Mouse (Mus musculus) heart, embryonic 16.5 days (tissue): ENCODE data around the gene Eif4a3. TPM values are rescaled to one million over a fixed set of nuclear protein-coding genes. Genes with fewer than 3 reads are reported as not detected.
"Not testable (repeated sequence)": the region's sequence is repeated elsewhere in the genome, so short reads cannot be mapped to it uniquely, and the experiment has no call there.

Experiments used
- ATAC-seq: fragments of 200-750 bp; cut with Nextera tagmentation; replicated peaks from 2 replicates; pipeline ENCODE4 v1.8.0; 2017; ENCODE audit warnings: moderate number of reproducible peaks; ENCODE audit not compliant: insufficient read depth, low FRiP score; ENCODE audit errors: extremely low read depth
- H3K27ac ChIP-seq: fragments of 300-500 bp; sonication (generic); 2 replicates; pipeline ENCODE4 v1.5.1; 2014; ENCODE audit warnings: mild to moderate bottlenecking, low read length, control low read depth, moderate library complexity
- H3K27me3 ChIP-seq: fragments of 300-500 bp; sonication (generic); 2 replicates; pipeline ENCODE4 v1.6.1; 2014; ENCODE audit warnings: low read length, mixed read lengths; ENCODE audit not compliant: control insufficient read depth, insufficient read depth
- H3K36me3 ChIP-seq: fragments of 300-500 bp; sonication (generic); 2 replicates; pipeline ENCODE4 v1.6.1; 2014; ENCODE audit not compliant: control insufficient read depth, insufficient read depth
- H3K4me1 ChIP-seq: fragments of 300-500 bp; sonication (generic); 2 replicates; pipeline ENCODE4 v1.6.1; 2014; ENCODE audit warnings: low read length, mixed read lengths; ENCODE audit not compliant: control insufficient read depth, insufficient read depth
- H3K4me2 ChIP-seq: fragments of 300-500 bp; sonication (generic); 2 replicates; pipeline ENCODE4 v1.6.1; 2014; ENCODE audit warnings: low read depth, mild to moderate bottlenecking, control low read depth, low read length
- H3K4me3 ChIP-seq: fragments of 300-500 bp; sonication (generic); 2 replicates; pipeline ENCODE4 v1.5.1; 2014; ENCODE audit warnings: mild to moderate bottlenecking, control low read depth, low read length
- H3K9ac ChIP-seq: fragments of 300-500 bp; sonication (generic); 2 replicates; pipeline ENCODE4 v1.6.1; 2014; ENCODE audit warnings: low read length, control low read depth
- H3K9me3 ChIP-seq: fragments of 300-500 bp; sonication (generic); replicated peaks from 2 replicates; pipeline ENCODE4 v1.6.1; 2016; ENCODE audit warnings: low read length; ENCODE audit not compliant: control insufficient read depth
- WGBS: fragments of 180-500 bp; shearing (Covaris S2); extraction: QIAGEN DNeasy Blood & Tissue Kit; methylation state at CpG from one replicate; pipeline ENCODE4 v1.1.7; 2014; 5-methylcytosine and 5-hydroxymethylcytosine counted together
- polyA plus RNA-seq: library from polyadenylated mRNA; unstranded; fragments of >200 nt; fragmentation: Nextera tagmentation; extraction: Ambion mirVana; gene quantifications from 2 replicates; pipeline ENCODE4 v1.2.1, GENCODE M21; 2015

The Eif4a3 gene
- polyA plus RNA-seq, 1 experiment from 2014 or later = 248 TPM

GRCm38 (mm10) chr11:119281030-119281429, 18.9 kb downstream of the Eif4a3 start:
- no peak for ATAC-seq
- Histone ChIP-seq H3K4me3 (no peak overlapping the region), H3K27me3 (no peaks in the 10 kb centered on the region), H3K4me2 (no peak overlapping the region), H3K9ac (no peak overlapping the region), H3K36me3 (peaks cover 16% of the 10 kb centered on the region), H3K27ac (no peak overlapping the region), H3K4me1 (peaks cover 3% of the 10 kb centered on the region; the same call in 1 of the 2 replicates), H3K9me3 (no peaks in the 10 kb centered on the region)
- WGBS = 85% methylated on average over 15 of the region's 15 CpGs

DNA sequence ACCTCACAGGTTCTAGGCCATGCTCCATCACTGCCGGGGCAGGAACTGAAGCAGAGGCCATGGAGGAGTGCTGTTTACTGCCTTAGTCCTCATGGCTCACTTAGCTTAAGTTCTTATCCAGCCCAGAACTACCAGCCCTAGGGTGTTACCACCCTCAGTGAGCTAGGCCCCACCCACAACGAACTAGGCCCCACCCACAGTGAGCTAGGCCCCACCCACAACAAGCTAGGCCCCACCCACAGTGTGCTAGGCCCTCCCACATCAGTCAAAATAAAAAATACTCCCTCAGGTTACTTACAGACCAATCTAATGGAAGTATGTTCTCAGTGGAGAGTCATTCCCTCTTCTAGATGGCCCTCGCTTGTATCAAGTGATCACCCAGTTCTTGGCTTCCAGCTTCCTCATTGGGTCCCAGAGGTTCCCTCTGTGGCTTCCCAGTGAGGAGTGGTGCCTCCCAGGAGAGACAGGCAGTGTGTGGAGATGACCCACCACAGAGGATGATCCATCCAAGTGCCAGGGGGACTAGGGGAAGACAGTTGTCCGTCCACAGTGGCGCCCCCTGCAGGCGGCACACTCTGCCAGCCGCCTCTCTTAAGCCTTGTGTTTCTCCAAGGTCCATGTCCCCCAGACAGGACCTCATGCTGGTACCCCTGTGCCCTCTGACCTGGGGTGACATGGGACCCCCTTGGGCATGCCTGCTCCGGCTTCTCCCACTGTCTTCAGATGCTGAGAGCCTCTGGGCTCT, 26.5 kb downstream of the Eif4a3 start:
- H3K9ac ChIP-seq = no peak overlapping the region
- 85% methylated on average over 8 of the region's 8 CpGs for WGBS
- no peak overlapping the region for H3K4me2 ChIP-seq
- H3K36me3 ChIP-seq = peaks cover 41% of the 10 kb centered on the region
- 0 out of 2 replicates have a peak, but pooled peaks cover 1% of the 10 kb centered on the region for H3K4me1 ChIP-seq
- no peak overlapping the region for H3K27ac ChIP-seq
- no peak overlapping the region for H3K4me3 ChIP-seq
- no peaks in the 10 kb centered on the region for H3K27me3 ChIP-seq
- no peak for ATAC-seq
- no peaks in the 10 kb centered on the region for H3K9me3 ChIP-seq

DNA sequence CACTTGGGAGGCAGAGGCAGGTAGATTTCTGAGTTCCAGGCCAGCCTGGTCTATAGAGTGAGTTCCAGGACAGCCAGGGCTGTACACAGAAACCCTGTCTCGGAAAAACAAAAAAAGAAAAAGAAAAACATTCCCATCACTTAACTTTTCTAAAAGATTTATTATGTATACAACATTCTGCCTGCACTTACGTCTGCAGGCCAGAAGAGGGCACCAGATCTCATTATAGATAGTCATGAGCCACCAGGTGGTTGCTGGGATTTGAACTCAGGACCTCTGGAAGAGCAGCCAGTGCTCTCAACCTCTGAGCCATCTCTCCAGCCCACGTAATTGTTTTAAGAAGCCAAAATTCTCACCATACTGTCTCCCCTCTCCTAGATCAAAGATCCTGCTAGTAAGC, 27.4 kb downstream of the Eif4a3 start:
- H3K36me3 ChIP-seq = peaks cover 41% of the 10 kb centered on the region
- not testable (repeated sequence) for H3K4me2 ChIP-seq, H3K27ac ChIP-seq, H3K9me3 ChIP-seq, H3K9ac ChIP-seq, H3K27me3 ChIP-seq, H3K4me1 ChIP-seq, H3K4me3 ChIP-seq, ATAC-seq
- 76% methylated on average over 3 of the region's 3 CpGs for WGBS

GRCm38 (mm10) chr11:119268557-119269195, 31.2 kb downstream of the Eif4a3 start:
- H3K27ac ChIP-seq = no peak overlapping the region
- H3K9me3 ChIP-seq = no peaks in the 10 kb centered on the region

DNA sequence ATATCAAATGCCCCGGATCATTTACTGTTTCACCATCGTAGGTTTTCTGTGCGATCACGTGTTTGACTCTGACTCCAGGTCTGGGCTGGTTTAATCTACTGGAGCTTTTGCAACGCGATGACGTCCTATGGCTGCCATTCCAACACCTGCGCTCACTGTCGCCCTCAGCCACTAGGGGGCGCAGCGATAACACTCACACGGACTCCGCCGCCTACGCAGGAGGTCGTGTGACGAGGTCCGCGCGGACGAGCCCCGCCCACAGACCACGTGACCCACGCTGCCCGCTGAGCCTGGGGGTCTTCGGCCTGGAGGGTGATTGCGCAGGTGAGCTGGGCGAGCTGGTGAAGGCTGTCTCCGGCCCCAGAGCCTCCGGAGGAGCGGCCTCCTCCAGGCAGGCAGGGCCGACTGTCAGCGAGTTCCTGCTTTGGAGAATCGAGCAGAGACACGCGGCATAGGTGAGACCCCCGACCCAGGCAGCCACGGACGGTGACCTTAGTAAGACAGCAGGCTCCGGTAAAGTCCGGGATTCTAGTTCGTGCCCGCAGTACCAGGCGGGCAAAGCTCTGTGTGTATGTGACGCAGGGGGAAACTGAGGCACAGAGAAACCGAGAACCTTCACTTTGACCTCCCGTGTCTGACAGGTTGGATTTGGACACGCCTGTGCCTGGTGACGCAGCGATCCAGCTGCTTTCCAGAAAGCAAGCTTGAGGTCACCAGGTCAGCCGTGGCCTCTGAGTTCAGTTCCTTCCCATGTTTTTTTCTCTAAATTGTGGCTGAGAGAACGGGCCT, 31.9 kb downstream of the Eif4a3 start, which contains the start of gene Gaa:
TSS of gene Gaa (plus strand) at position 120 of the 789 bp plus-strand sequence.
- peak; percentile 83 for ATAC-seq
- Histone ChIP-seq H3K27ac (peak within 1 kb of the TSS; percentile 11; the same call in 1 of the 2 replicates), H3K4me1 (peaks cover 6% of the 10 kb centered on the region; the same call in 1 of the 2 replicates), H3K27me3 (no peaks in the 10 kb centered on the region), H3K4me3 (peak within 1 kb of the TSS; percentile 65), H3K9me3 (no peaks in the 10 kb centered on the region), H3K9ac (peak within 1 kb of the TSS; percentile 82), H3K36me3 (peaks cover 7% of the 10 kb centered on the region), H3K4me2 (peak within 1 kb of the TSS; percentile 87)
- 3% methylated on average over 52 of the region's 52 CpGs for WGBS

More at GRCm38 (mm10) chr11:119268557-119269195, 31.2 kb downstream of the Eif4a3 start:
- H3K9ac ChIP-seq = peak overlapping the region; percentile 82
- H3K4me2 ChIP-seq = peak overlapping the region; percentile 87
- peaks cover 14% of the 10 kb centered on the region for H3K36me3 ChIP-seq
- 84% methylated on average over 16 of the region's 16 CpGs for WGBS
- no peak for ATAC-seq
- no peaks in the 10 kb centered on the region for H3K27me3 ChIP-seq
- peaks cover 6% of the 10 kb centered on the region; the same call in 1 of the 2 replicates for H3K4me1 ChIP-seq
- peak overlapping the region; percentile 65 for H3K4me3 ChIP-seq

GRCm38 (mm10) chr11:119267241-119267674, 32.6 kb downstream of the Eif4a3 start:
- no peak overlapping the region for H3K27ac ChIP-seq
- ATAC-seq = no peak
- 0 out of 2 replicates have a peak, but pooled peaks cover 4% of the 10 kb centered on the region for H3K36me3 ChIP-seq
- H3K4me1 ChIP-seq = peaks cover 6% of the 10 kb centered on the region; the same call in 1 of the 2 replicates
- 45% methylated on average over 6 of the region's 6 CpGs for WGBS
- H3K9me3 ChIP-seq = no peaks in the 10 kb centered on the region
- no peak overlapping the region; the same call in 1 of the 2 replicates for H3K9ac ChIP-seq
- H3K4me2 ChIP-seq = peak overlapping the region; percentile 87
- no peaks in the 10 kb centered on the region for H3K27me3 ChIP-seq
- H3K4me3 ChIP-seq = peak overlapping the region; percentile 65; the same call in 1 of the 2 replicates

DNA sequence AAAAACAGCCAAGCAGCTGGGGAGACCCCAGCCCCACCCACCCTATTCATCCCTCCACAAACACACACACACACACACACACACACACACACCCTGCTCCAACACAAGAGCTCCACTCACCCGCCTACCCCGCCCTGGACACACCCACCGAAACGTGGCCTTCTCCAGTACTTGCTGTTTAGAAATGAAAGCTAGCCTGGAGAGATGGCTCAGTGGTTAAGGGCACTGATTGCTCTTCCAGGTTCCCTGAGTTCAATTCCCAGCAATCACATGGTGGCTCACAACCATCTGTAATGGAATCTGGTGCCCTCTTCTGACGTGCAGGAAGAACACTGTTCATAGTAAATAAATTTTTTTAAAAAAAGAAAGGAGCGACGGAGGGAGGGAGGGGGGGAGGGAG, 34.1 kb downstream of the Eif4a3 start:
- Histone ChIP-seq H3K4me2 (no peak overlapping the region), H3K27ac (no peak overlapping the region), H3K4me3 (no peak overlapping the region), H3K9ac (no peak overlapping the region), H3K9me3 (no peaks in the 10 kb centered on the region), H3K27me3 (no peaks in the 10 kb centered on the region), H3K36me3 (0 out of 2 replicates have a peak, but pooled peaks cover 3% of the 10 kb centered on the region), H3K4me1 (peaks cover 6% of the 10 kb centered on the region; the same call in 1 of the 2 replicates)
- ATAC-seq = no peak
- 80% methylated on average over 7 of the region's 7 CpGs for WGBS

GRCm38 (mm10) chr11:119264413-119264812, 35.5 kb downstream of the Eif4a3 start:
- 88% methylated on average over 13 of the region's 13 CpGs for WGBS
- Histone ChIP-seq H3K9me3 (no peaks in the 10 kb centered on the region), H3K9ac (no peak overlapping the region), H3K36me3 (no peaks in the 10 kb centered on the region), H3K4me3 (no peak overlapping the region), H3K4me1 (peaks cover 6% of the 10 kb centered on the region; the same call in 1 of the 2 replicates), H3K27ac (no peak overlapping the region), H3K4me2 (no peak overlapping the region), H3K27me3 (no peaks in the 10 kb centered on the region)
- no peak for ATAC-seq
